Mouse (Mus musculus) c-Kit-positive CD71-positive TER-119-positive erythroid progenitor cells, embryonic 14.5 days (primary cell): ENCODE measurements around the gene Ptger3.

Experiments used
- DNase-seq: peaks from one replicate; pipeline ENCODE4 v3.0.0-alpha.2; 2013; ENCODE audit warnings: low spot score

Gene Ptger3

DNA sequence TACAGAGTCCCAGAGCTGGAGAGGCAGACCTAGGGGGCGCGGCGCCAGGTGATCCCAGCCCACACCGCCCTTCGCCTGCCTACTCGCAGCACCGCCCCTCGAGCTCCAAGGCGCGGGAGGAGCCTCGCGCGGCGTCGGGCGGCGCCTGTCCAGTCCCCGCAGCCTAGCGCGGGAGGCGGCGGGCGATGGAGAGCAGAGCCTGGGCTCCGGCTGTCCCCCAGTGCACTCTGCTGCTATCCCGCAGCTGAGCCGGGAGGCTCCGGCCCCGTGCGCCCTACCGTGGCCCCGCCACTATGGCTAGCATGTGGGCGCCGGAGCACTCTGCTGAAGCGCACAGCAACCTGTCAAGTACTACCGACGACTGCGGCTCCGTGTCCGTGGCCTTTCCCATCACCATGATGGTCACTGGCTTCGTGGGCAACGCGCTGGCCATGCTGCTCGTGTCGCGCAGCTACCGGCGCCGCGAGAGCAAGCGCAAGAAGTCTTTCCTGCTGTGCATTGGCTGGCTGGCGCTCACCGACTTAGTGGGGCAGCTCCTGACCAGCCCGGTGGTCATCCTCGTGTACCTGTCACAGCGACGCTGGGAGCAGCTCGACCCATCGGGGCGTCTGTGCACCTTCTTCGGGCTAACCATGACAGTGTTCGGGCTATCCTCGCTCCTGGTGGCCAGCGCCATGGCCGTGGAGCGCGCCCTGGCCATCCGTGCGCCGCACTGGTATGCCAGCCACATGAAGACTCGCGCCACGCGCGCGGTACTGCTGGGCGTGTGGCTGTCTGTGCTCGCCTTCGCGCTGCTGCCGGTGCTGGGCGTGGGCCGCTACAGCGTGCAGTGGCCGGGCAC is at the start of gene Ptger3:
Gene Ptger3, plus strand, starts transcription at position 168 of the 841 bp plus-strand sequence.
- no peak for DNase-seq

DNA sequence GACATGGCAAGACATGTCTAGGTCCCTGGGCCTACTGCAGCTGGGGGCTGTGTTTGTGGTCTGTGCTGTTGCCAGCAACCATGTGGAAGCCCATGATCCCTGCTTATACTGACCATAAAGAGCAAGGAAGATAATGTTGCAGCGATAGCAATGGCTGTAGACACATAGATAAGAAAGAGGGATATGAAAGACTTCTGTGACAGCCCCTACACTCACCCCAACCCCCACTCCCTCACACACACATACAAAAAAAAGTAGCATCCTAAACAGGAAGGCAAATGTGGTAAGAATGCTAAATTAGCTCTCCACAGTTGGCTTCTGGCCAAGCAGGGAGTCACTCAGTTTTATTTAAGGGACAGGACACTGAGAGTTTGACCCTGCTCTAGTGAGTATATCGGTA is 48.7 kb upstream of the Ptger3 start:
- no peak for DNase-seq

DNA sequence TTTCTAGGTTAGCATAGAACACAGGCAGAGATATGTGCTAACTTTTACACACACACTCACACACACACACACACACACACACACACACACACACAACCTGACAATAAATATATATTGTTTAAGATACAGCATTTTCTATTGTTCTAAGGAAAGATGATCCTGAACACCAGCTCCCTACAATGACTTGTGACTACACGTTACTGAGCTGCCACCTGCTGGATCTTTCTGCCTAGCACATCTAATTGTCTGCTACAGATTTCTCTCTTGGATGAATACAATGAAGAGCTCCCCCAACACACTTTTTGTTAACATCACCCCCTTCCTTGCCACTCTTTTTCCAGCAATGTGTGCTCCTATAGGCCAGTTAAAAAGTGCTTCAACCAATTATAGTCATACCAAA is 46.3 kb upstream of the Ptger3 start:
- DNase-seq = peak; percentile 3

GRCm38 (mm10) chr3:157523834-157524233 is 42.9 kb upstream of the Ptger3 start:
- DNase-seq = no peak

DNA sequence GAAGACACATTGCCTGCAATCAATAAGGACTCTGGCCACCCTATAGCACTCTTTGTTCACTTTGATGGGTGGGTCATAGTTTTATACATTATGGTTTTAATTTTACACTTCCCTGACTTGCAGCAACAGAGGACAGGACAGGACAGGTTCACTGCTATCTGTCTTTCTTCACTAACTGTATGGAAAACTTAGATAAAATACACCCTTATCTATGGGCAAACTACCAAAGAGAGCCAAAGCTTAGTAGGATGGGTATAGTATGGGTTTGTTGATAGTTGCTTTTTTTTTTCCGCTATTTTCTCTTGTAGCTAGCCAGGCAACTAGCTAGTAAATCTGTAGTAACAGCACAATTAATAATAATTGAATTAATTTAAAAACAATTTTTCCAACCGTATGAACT is 35.1 kb upstream of the Ptger3 start:
- no peak for DNase-seq

DNA sequence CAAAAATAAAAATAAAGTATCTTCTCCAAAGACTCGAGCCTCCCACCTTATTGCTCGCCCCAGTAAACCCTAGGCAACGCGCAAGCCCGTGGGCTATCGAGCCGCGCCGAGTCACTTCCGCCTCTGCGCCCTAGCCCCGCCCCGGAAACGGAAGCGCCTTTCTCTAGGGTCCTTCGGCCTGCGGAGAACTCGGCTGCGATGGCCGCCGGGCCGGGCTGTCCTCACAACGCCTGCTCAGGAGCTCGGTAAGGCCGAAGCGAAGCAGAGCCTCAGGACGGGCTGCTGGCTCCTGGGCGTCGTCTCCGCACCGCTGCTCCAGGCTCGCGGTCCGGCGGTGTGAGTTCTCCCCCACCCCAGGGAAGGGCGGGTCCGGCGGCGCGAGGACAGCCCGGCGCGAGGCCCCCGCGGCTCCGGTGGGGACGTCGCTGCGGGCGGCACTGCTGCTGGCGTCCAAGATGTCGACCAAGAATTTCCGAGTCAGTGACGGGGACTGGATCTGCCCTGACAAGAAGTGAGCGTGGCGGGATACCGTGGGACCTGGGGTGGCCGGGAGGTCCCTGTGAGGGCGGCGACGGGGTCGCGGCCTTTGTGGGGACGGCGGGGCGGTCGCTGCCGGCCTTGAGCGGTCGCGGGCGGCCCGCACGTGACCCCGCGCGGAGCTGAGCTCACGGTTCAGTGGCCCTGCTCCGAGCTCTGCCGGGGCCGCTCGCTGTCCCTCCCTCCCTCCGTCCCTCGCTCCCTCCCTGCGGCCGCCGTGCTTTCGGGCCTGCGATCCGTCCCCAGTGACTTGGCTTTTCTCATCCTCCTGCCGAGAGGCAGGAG is 32.5 kb upstream of the Ptger3 start, which contains the start of gene Zranb2:
Gene Zranb2, plus strand, starts transcription at position 197 of the 822 bp plus-strand sequence.
- DNase-seq = peak; percentile 86

GRCm38 (mm10) chr3:157534786-157535415 is 31.8 kb upstream of the Ptger3 start:
- peak; percentile 73 for DNase-seq

GRCm38 (mm10) chr3:157549323-157549722 is 17.4 kb upstream of the Ptger3 start:
- DNase-seq = no peak

DNA sequence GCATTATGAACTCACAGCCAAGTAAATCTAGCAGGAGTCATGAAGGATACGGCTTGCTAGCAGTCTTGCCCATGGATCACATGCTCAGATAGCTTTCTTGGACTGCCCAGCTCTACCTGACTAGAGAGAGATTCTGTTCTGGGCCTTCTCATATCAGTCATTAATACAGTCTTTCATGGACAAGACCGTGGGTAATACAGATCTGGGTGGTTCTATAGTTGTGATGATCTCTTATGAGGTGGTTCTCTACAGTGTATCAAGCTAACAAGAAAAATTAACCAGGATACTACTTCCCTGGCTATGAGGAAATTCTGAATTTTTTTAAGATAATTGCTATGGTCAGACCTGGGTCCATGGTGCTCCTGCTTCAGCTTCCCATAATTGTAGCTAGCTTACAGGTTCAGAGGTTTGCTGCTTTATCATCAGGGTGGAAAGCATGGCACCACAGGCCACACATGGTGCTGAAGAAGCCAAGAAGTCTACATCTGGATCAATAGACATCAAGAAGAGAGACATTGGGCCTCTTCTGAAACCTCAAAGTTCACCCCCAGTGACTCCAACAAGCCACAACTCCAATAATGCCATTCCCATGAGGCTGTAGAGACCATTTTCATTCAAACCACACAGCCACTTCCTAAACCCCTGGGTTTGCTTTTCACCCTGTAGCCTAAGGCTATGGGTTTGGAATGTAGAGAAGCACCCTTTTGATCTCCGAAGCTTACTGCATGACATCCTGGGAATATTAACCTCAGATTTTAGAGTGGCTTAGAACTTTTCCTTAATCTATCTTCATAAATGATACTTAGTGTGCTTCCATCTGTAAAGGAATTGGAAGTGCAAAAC is 16.7 kb upstream of the Ptger3 start:
- no peak for DNase-seq

DNA sequence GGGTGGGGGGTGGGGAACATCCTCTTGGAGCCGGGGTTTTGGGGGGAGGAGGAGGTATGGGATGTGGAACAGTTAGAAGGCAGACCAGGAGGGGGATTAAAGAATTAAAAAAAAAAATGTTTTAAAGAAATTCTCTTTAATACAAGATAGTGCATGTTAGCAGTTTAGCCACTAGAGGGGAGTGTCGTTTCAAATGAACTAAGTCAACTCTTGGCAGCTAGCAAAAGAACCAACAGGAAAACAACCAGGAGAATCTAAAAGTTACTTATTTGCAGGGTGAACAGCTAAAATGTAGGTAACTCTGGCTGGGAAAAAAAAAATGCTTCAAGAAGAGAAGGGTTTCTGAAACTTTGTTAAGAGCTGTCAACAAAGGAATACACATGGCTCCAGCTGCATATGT is 1.5 kb upstream of the Ptger3 start:
- DNase-seq = peak; percentile 49

GRCm38 (mm10) chr3:157567566-157568132 is 957 bp downstream of the Ptger3 start:
- no peak for DNase-seq

DNA sequence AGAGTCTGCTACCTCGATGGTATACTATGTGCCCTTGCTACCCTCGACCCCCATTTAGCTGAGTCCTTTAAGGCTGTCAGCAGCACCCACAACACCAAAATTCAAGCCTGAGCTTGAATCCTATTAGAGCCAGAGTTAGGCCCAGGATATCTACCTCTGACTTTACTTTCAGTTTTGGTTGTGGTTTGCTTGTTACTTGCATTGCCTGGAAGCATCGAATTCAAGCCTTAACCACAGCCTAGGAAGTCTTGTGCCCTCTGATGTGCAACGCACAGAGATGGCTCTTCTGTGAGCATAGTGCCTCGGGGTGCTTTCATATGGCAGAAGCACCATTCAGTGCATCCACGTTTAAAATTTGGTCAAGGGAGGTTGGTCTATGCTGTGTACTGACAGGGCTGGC is 5.3 kb downstream of the Ptger3 start:
- no peak for DNase-seq

- DNase-seq = no peak
Observed at GRCm38 (mm10) chr3:157575441-157576342, 9.0 kb downstream of the Ptger3 start.

GRCm38 (mm10) chr3:157576343-157576722 is 9.6 kb downstream of the Ptger3 start:
- no peak for DNase-seq

- no peak for DNase-seq
Observed at GRCm38 (mm10) chr3:157576862-157577261, 10.2 kb downstream of the Ptger3 start.

- no peak for DNase-seq
Observed at GRCm38 (mm10) chr3:157578469-157579170, 11.9 kb downstream of the Ptger3 start.

DNA sequence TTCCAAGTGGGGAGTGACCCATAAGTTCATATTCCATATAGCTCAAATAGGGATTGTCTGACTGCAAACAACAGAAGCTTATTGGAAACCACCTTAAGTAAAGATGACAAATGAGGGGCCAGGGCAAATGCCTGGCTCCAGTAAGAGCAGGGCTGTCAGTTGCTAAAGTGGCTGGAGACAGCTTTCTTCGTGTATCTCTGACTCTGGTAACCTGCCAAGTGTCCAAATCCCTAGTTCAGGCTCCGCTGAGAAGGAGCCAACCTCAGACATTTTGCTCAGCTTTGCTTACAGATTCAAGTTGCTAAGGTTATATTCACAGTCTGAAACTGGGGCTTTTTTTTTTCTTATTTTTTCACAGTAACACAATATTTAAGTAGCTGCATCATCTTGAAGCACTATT is 12.7 kb downstream of the Ptger3 start:
- no peak for DNase-seq

- DNase-seq = peak; percentile 26
Observed at GRCm38 (mm10) chr3:157580299-157580698, 13.6 kb downstream of the Ptger3 start.

- no peak for DNase-seq
Observed at GRCm38 (mm10) chr3:157581755-157582154, 15.1 kb downstream of the Ptger3 start.
